Mouse (Mus musculus) forebrain, embryonic 16.5 days (tissue): ENCODE results near the gene Msi2. TPM values are rescaled to one million over a fixed set of nuclear protein-coding genes. Genes with fewer than 3 reads are reported as not detected.

Source experiments
- ATAC-seq: fragments of 200-750 bp; cut with Nextera tagmentation; 2 replicates; pipeline ENCODE4 v1.8.0; 2017; ENCODE audit warnings: mild to moderate bottlenecking, moderate library complexity
- H3K27ac ChIP-seq: fragments of 300-500 bp; sonication (generic); 2 replicates; pipeline ENCODE4 v1.5.1; 2014; ENCODE audit warnings: low read length, control low read depth
- H3K27me3 ChIP-seq: fragments of 300-500 bp; sonication (generic); replicated peaks from 2 replicates; pipeline ENCODE4 v1.6.1; 2014; ENCODE audit warnings: low read length; ENCODE audit not compliant: control insufficient read depth, insufficient read depth
- H3K36me3 ChIP-seq: fragments of 300-500 bp; sonication (generic); 2 replicates; pipeline ENCODE4 v1.6.1; 2014; ENCODE audit not compliant: control insufficient read depth, insufficient read depth
- H3K4me1 ChIP-seq: fragments of 300-500 bp; sonication (generic); replicated peaks from 2 replicates; pipeline ENCODE4 v1.6.1; 2014; ENCODE audit warnings: low read length; ENCODE audit not compliant: control insufficient read depth, insufficient read depth
- H3K4me2 ChIP-seq: fragments of 300-500 bp; sonication (generic); 2 replicates; pipeline ENCODE4 v1.6.1; 2014; ENCODE audit warnings: mild to moderate bottlenecking, low read length, control low read depth
- H3K4me3 ChIP-seq: fragments of 300-500 bp; sonication (generic); replicated peaks from 2 replicates; pipeline ENCODE4 v1.5.1; 2014; ENCODE audit warnings: mild to moderate bottlenecking, low read length, control low read depth
- H3K9ac ChIP-seq: fragments of 300-500 bp; sonication (generic); replicated peaks from 2 replicates; pipeline ENCODE4 v1.6.1; 2014; ENCODE audit warnings: low read depth, low read length, control low read depth
- H3K9me3 ChIP-seq: fragments of 300-500 bp; sonication (generic); 2 replicates; pipeline ENCODE4 v1.6.1; 2016; ENCODE audit warnings: low read length; ENCODE audit not compliant: control insufficient read depth
- WGBS: fragments of 180-500 bp; shearing (Covaris S2); extraction: QIAGEN DNeasy Blood & Tissue Kit; methylation state at CpG from one replicate; pipeline ENCODE4 v1.1.7; 2014; 5-methylcytosine and 5-hydroxymethylcytosine counted together
- polyA plus RNA-seq: library from polyadenylated mRNA; unstranded; fragments of >200 nt; fragmentation: Nextera tagmentation; extraction: Ambion mirVana; gene quantifications from 2 replicates; pipeline ENCODE4 v1.2.1, GENCODE M21; 2015

Msi2 gene
- polyA plus RNA-seq = 19.7 and 23.4 TPM in 2 replicates

DNA sequence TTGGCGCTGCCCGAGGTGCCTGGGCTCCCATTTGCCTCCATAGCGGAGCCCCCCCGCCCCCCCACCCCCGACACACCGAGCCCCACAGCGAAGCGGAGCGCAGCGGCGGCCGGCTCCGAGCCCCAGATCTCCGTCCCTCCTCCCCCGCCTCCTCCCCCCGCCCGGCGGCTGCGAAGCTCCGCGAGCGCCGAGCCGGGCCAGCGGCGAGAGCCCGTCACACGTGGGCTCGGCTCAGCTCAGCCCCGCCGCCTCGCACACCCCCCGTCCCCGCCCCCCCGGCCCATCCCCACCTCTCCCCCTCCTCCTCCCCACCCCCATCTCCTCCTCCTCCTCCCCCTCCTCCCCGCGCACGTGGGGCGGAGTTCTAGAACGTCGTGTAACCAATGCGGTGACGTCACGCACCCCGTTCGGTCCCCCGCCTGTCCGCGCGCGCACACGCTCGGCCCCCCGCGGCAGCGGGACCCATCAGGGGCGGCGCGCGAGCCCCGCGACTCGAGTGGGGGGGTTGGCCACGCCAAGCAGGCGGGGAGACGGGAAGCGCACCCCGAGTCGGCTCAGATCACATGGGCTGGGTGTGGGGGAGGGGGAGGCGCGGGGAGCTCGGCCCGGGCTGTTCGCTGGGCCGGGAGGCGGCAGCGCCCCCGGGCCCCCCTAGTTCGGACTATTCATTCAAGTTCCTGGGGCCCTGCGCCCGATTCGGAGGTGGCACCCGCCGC, at the start of gene Msi2:
Gene Msi2, minus strand, starts transcription at position 464 of the 716 bp plus-strand sequence.
- Histone ChIP-seq H3K27me3 (no peaks in the 10 kb centered on the region), H3K4me3 (peak within 1 kb of the TSS; percentile 88), H3K9me3 (no peaks in the 10 kb centered on the region), H3K27ac (peak within 1 kb of the TSS; percentile 80), H3K9ac (peak within 1 kb of the TSS; percentile 95), H3K4me2 (peak within 1 kb of the TSS; percentile 91), H3K4me1 (peaks cover 34% of the 10 kb centered on the region), H3K36me3 (no peaks in the 10 kb centered on the region)
- peak; percentile 86 for ATAC-seq
- WGBS = under 1% methylated on average over 43 of the region's 84 CpGs

DNA sequence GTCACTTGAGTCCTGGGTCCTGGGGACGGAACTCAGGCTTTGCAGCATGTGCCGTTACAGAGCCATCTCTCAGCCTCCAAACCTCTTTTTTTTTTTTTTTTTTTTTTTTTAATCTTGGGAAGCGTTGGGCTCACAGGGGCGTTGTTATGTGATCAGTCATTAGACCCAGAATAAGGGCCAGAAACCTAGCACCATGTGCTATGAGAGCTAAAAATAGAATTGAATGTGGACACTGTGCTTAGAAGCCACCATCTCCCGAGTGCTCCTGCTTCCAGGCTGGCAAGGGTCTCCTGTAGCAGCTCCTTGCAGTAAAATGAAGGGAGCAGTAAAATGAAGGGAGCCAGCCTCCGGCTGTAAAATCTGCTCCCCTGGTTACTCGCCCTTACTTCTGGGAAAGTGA, 47.3 kb upstream of the Msi2 start:
- H3K4me2 ChIP-seq = no peak overlapping the region
- no peaks in the 10 kb centered on the region for H3K9me3 ChIP-seq
- H3K4me1 ChIP-seq = 0 out of 2 replicates have a peak, but pooled peaks cover 2% of the 10 kb centered on the region
- no peaks in the 10 kb centered on the region for H3K27me3 ChIP-seq
- no peaks in the 10 kb centered on the region for H3K36me3 ChIP-seq
- WGBS = 49% methylated on average over 7 of the region's 7 CpGs
- ATAC-seq = no peak
- no peak overlapping the region for H3K27ac ChIP-seq
- H3K9ac ChIP-seq = no peak overlapping the region
- H3K4me3 ChIP-seq = no peak overlapping the region

DNA sequence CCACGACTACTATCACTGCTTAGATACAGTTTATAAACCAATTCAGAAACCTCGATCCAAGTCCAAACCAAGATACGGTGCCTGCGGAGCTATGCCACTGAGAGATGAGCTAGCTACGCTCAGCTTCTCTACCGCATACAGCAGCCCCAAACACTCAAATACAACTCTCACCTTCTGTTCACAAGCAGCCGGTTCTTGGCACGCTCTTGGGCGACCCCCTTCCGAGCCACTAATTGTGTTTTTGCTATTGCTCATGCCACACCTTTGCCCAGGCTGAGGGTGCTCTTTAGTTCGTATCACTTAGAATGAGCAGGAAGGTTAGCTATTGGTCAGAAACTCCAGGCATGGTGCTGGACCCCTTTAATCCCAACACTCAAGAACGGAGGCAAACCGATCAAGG, 45.1 kb upstream of the Msi2 start:
- no peak overlapping the region for H3K4me3 ChIP-seq
- H3K9ac ChIP-seq = no peak overlapping the region
- no peaks in the 10 kb centered on the region for H3K27me3 ChIP-seq
- no peak overlapping the region for H3K4me2 ChIP-seq
- H3K27ac ChIP-seq = no peak overlapping the region
- H3K9me3 ChIP-seq = no peaks in the 10 kb centered on the region
- no peaks in the 10 kb centered on the region for H3K36me3 ChIP-seq
- WGBS = 63% methylated on average over 13 of the region's 13 CpGs
- peaks cover 13% of the 10 kb centered on the region for H3K4me1 ChIP-seq
- no peak for ATAC-seq

DNA sequence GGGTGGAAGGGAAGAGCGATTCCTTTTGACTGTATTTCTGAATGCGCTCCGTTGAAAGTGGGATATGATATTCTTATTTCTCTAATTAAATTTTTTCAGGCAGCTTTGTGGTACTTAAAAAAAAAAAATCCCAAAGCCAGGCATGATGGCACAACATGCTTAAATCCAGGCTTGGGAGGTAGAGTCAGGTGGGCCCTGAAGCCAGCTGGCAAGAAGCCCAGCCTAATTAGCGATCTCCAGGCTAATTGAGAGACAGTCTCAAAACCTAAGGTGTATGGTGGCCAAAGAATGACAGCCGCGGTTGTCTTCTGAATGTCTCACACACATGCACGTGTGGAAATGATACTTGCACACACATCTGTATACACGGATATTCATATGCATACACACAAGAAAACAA, 41.2 kb upstream of the Msi2 start:
- H3K4me1 ChIP-seq = peaks cover 13% of the 10 kb centered on the region
- H3K4me2 ChIP-seq = peak overlapping the region; percentile 10; the same call in 1 of the 2 replicates
- H3K9ac ChIP-seq = no peak overlapping the region
- no peak for ATAC-seq
- H3K9me3 ChIP-seq = no peaks in the 10 kb centered on the region
- no peak overlapping the region for H3K27ac ChIP-seq
- no peaks in the 10 kb centered on the region for H3K36me3 ChIP-seq
- 42% methylated on average over 8 of the region's 8 CpGs for WGBS
- no peak overlapping the region for H3K4me3 ChIP-seq
- H3K27me3 ChIP-seq = no peaks in the 10 kb centered on the region

DNA sequence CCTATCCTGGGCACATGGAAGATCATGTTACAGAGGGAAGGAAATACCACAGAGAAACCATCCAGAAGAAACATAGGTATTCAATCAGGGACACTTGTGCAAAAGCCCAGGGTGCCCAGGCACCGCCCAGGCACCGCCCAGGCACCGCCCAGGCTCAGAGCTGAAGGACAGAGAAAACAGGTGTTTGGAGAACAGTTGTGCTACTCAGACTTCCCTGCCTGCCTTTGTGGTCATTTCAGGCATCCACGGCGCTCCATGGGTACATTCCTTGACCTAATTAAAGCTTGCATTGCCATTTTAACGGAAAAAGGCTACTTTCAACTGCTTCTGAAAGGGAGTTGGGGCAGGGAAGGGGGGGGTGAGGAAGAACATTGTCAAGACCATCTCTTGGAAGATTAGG, 40.1 kb upstream of the Msi2 start:
- Histone ChIP-seq H3K36me3 (no peaks in the 10 kb centered on the region), H3K4me2 (no peak overlapping the region), H3K9me3 (no peaks in the 10 kb centered on the region), H3K9ac (no peak overlapping the region), H3K4me1 (peaks cover 13% of the 10 kb centered on the region), H3K27me3 (no peaks in the 10 kb centered on the region), H3K27ac (no peak overlapping the region), H3K4me3 (no peak overlapping the region)
- 18% methylated on average over 6 of the region's 6 CpGs for WGBS
- ATAC-seq = no peak

DNA sequence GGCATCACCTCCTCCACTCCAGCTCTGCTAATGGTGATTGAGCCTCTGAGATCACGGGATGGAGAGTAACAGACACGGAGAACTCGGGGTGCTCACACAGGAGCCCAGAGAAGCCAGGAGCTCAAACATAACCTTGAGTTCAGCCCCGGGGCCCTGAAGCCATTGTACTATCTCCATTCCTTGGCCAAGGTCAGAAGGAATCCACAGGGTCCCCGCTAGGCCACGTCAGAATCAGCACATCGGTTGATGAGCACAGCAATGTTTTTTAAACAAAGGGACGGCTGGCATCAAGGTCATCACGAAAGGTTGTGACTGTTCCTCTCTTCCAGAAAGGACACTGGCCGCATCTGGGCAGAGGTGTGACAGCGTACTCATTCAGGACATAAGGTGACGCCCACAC, 27.0 kb upstream of the Msi2 start:
- no peak for ATAC-seq
- Histone ChIP-seq H3K36me3 (no peaks in the 10 kb centered on the region), H3K27me3 (no peaks in the 10 kb centered on the region), H3K4me1 (peaks cover 4% of the 10 kb centered on the region), H3K9ac (no peak overlapping the region), H3K9me3 (no peaks in the 10 kb centered on the region; the same call in 1 of the 2 replicates), H3K27ac (no peak overlapping the region), H3K4me3 (no peak overlapping the region), H3K4me2 (no peak overlapping the region)
- WGBS = 77% methylated on average over 12 of the region's 12 CpGs

DNA sequence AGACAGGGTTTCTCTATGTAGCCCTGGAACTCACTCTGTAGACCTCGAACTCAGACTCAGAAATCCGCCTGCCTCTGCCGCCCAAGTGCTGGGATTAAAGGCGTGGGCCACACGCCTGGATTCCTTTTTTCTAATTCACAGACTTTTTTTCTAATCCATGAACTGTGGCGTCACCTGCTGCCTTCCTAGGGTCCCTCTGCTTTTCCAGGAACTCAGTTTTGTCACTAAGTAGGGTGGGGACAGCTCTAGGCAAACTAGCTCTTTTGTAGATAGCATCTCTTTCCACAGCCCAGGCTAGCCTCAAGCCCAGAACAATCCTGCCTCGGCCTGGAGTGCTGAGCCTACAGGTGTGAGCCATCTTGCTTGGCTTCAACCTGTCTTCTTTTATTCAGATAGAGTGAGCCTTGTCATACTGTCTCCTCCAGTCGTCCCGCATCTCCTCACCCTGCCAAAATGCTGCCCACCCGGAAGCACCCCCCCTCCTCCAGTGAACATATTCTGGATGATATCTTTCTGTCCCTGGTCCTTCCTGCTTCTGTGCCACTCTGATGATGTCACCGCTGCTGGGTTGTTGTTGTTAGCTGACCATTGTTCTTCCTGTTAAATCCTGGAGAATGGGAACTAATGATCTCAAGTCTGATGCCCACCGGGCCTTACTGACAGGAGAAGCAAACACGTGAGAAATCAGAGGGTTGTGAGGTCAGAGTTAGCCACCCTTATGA, 21.4 kb upstream of the Msi2 start:
- H3K4me1 ChIP-seq = no peaks in the 10 kb centered on the region
- no peaks in the 10 kb centered on the region for H3K27me3 ChIP-seq
- H3K9ac ChIP-seq = no peak overlapping the region
- H3K4me3 ChIP-seq = no peak overlapping the region
- no peaks in the 10 kb centered on the region for H3K9me3 ChIP-seq
- H3K36me3 ChIP-seq = no peaks in the 10 kb centered on the region
- no peak overlapping the region for H3K4me2 ChIP-seq
- no peak for ATAC-seq
- H3K27ac ChIP-seq = no peak overlapping the region
- 78% methylated on average over 13 of the region's 13 CpGs for WGBS

DNA sequence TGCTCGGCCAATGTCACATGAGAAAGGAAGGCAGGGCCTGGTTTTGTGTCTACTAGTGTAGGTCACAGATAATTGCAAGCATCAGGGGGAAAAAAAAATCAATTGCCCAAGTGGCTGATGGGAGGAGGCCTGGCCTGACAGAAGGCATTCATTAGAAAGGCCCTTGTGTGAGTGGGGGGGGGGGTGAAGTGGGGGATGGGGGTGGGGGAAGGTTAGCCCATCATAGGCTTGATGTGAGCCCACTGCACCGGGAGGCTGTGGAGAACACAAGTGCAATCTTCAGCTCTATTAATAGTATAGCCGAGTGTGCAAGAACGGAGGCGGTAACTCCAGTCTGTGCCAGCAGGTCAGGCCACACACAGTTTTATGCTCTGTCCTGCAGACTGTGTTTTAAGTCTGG, 11.1 kb upstream of the Msi2 start:
- H3K4me2 ChIP-seq = no peak overlapping the region
- no peak overlapping the region for H3K27ac ChIP-seq
- 37% methylated on average over 5 of the region's 5 CpGs for WGBS
- no peaks in the 10 kb centered on the region for H3K36me3 ChIP-seq
- H3K4me3 ChIP-seq = no peak overlapping the region
- no peak overlapping the region for H3K9ac ChIP-seq
- peaks cover 14% of the 10 kb centered on the region for H3K4me1 ChIP-seq
- H3K27me3 ChIP-seq = no peaks in the 10 kb centered on the region
- ATAC-seq = no peak
- no peaks in the 10 kb centered on the region for H3K9me3 ChIP-seq

DNA sequence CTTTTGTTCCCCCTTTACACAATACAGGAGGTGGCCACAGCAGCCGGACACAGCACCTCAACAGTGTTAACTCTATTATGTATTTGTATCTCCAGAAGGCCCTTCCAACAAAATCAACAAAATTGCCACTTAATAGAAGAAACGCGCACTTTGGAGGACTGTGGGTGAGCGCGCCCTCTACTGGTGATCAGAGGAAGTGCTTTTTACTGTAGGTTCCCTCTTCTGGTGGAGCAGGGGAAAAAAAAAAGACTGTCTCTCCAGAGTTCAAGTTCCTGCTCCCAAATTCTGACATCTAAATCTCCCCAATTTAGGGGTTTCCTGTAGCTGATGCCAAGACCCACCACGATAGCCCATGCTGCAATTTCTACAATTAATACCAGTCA, 10.2 kb upstream of the Msi2 start:
- WGBS = 2% methylated on average over 6 of the region's 6 CpGs
- 0 out of 2 replicates have a peak, but pooled peaks have one; percentile 8 for ATAC-seq
- H3K9me3 ChIP-seq = no peaks in the 10 kb centered on the region
- peaks cover 14% of the 10 kb centered on the region for H3K4me1 ChIP-seq
- H3K27ac ChIP-seq = no peak overlapping the region
- no peak overlapping the region for H3K9ac ChIP-seq
- H3K4me3 ChIP-seq = no peak overlapping the region
- H3K4me2 ChIP-seq = no peak overlapping the region
- no peaks in the 10 kb centered on the region for H3K27me3 ChIP-seq
- H3K36me3 ChIP-seq = no peaks in the 10 kb centered on the region
